Mouse (Mus musculus) embryonic facial prominence, embryonic 13.5 days (tissue): Measurements from ENCODE around the gene Atf5. TPM values are rescaled to one million over a fixed set of nuclear protein-coding genes. Genes with fewer than 3 reads are reported as not detected.
A peak's percentile ranks its signal among the peaks of the same experiment; 100 is the strongest.

Experiments
- ATAC-seq: fragments of 200-750 bp; cut with Nextera tagmentation; 2 replicates; pipeline ENCODE4 v1.8.0; 2017; ENCODE audit warnings: low read depth; ENCODE audit not compliant: insufficient number of reproducible peaks, insufficient read depth, low FRiP score, low TSS enrichment
- H3K27ac ChIP-seq: fragments of 300-500 bp; sonication (generic); 2 replicates; pipeline ENCODE4 v1.5.1; 2015; ENCODE audit warnings: moderate library complexity, mild to moderate bottlenecking, inconsistent platforms
- H3K27me3 ChIP-seq: fragments of 300-500 bp; sonication (generic); 2 replicates; pipeline ENCODE4 v1.6.1; 2015; ENCODE audit warnings: mild to moderate bottlenecking, inconsistent platforms
- H3K36me3 ChIP-seq: fragments of 300-500 bp; sonication (generic); 2 replicates; pipeline ENCODE4 v1.6.1; 2015; ENCODE audit warnings: mild to moderate bottlenecking, inconsistent platforms
- H3K4me1 ChIP-seq: fragments of 300-500 bp; sonication (generic); 2 replicates; pipeline ENCODE4 v1.6.1; 2015; ENCODE audit warnings: inconsistent platforms
- H3K4me2 ChIP-seq: fragments of 300-500 bp; sonication (generic); 2 replicates; pipeline ENCODE4 v1.6.1; 2015; ENCODE audit warnings: moderate library complexity, mild to moderate bottlenecking, inconsistent platforms
- H3K4me3 ChIP-seq: fragments of 300-500 bp; sonication (generic); 2 replicates; pipeline ENCODE4 v1.5.1; 2015; ENCODE audit warnings: mild to moderate bottlenecking, inconsistent platforms
- H3K9ac ChIP-seq: fragments of 300-500 bp; sonication (generic); 2 replicates; pipeline ENCODE4 v1.6.1; 2015; ENCODE audit warnings: mild to moderate bottlenecking, inconsistent platforms
- H3K9me3 ChIP-seq: fragments of 300-500 bp; sonication (generic); 2 replicates; pipeline ENCODE4 v1.6.1; 2016; ENCODE audit warnings: inconsistent platforms
- WGBS: fragments of 180-500 bp; shearing (Covaris S2); methylation state at CpG from one replicate; pipeline ENCODE4 v1.1.7; 2015; ENCODE audit warnings: mixed read lengths; 5-methylcytosine and 5-hydroxymethylcytosine counted together
- polyA plus RNA-seq: library from polyadenylated mRNA; unstranded; fragments of >200 nt; fragmentation: Nextera tagmentation; extraction: Ambion mirVana; gene quantifications from 2 replicates; pipeline ENCODE4 v1.2.1, GENCODE M21; 2015

Atf5 gene
- polyA plus RNA-seq, 1 experiment from 2014 or later: 6.4 TPM

- Histone ChIP-seq H3K36me3 (no peaks in the 10 kb centered on the region; the same call in 1 of the 2 replicates), H3K27me3 (no peaks in the 10 kb centered on the region), H3K9ac (peak overlapping the region; percentile 97), H3K4me2 (peak overlapping the region; percentile 73), H3K4me1 (peaks cover 58% of the 10 kb centered on the region), H3K27ac (peak overlapping the region; percentile 40), H3K4me3 (peak overlapping the region; percentile 73), H3K9me3 (no peaks in the 10 kb centered on the region)
- WGBS: 55% methylated on average over 2 of the region's 2 CpGs
- ATAC-seq: no peak
Observed at GRCm38 (mm10) chr7:44818164-44818563, 1.7 kb upstream of the Atf5 start.

- peak overlapping the region; percentile 97 for H3K9ac ChIP-seq
- H3K4me1 ChIP-seq: peaks cover 51% of the 10 kb centered on the region
- WGBS: 24% methylated on average over 3 of the region's 3 CpGs
- peaks cover 6% of the 10 kb centered on the region for H3K36me3 ChIP-seq
- H3K9me3 ChIP-seq: no peaks in the 10 kb centered on the region
- peak overlapping the region; percentile 73 for H3K4me3 ChIP-seq
- H3K4me2 ChIP-seq: peak overlapping the region; percentile 73
- 0 out of 2 replicates have a peak overlapping the region, but pooled peaks have one; percentile 96 for H3K27ac ChIP-seq
- no peaks in the 10 kb centered on the region for H3K27me3 ChIP-seq
- ATAC-seq: no peak
Observed at GRCm38 (mm10) chr7:44817441-44817840, 983 bp upstream of the Atf5 start.

- no peaks in the 10 kb centered on the region for H3K27me3 ChIP-seq
- H3K4me1 ChIP-seq: peaks cover 44% of the 10 kb centered on the region
- peak; percentile 93 for ATAC-seq
- under 1% methylated on average over 58 of the region's 62 CpGs for WGBS
- H3K27ac ChIP-seq: peak within 1 kb of the TSS; percentile 96
- H3K9ac ChIP-seq: peak within 1 kb of the TSS; percentile 97
- H3K36me3 ChIP-seq: peaks cover 20% of the 10 kb centered on the region
- peak within 1 kb of the TSS; percentile 73 for H3K4me3 ChIP-seq
- no peaks in the 10 kb centered on the region for H3K9me3 ChIP-seq
- peak within 1 kb of the TSS; percentile 73 for H3K4me2 ChIP-seq
Observed at GRCm38 (mm10) chr7:44815721-44816469, 563 bp downstream of the Atf5 start, which contains the start of the genes Nup62 and Il4i1. Gene Nup62 (plus strand): TSS chr7:44816088. Gene Il4i1 (plus strand): TSS chr7:44816387.

- H3K4me3 ChIP-seq: peak overlapping the region; percentile 73
- ATAC-seq: no peak
- H3K4me2 ChIP-seq: peak overlapping the region; percentile 73
- peak overlapping the region; percentile 96 for H3K27ac ChIP-seq
- no peaks in the 10 kb centered on the region for H3K27me3 ChIP-seq
- WGBS: 39% methylated on average over 14 of the region's 14 CpGs
- no peaks in the 10 kb centered on the region for H3K9me3 ChIP-seq
- peaks cover 22% of the 10 kb centered on the region for H3K36me3 ChIP-seq
- peaks cover 35% of the 10 kb centered on the region for H3K4me1 ChIP-seq
- H3K9ac ChIP-seq: peak overlapping the region; percentile 97
Observed at GRCm38 (mm10) chr7:44814952-44815553, 1.4 kb downstream of the Atf5 start.

- ATAC-seq: no peak
- Histone ChIP-seq H3K36me3 (peaks cover 22% of the 10 kb centered on the region), H3K9ac (no peak overlapping the region), H3K9me3 (no peaks in the 10 kb centered on the region), H3K27ac (no peak overlapping the region), H3K4me1 (peaks cover 29% of the 10 kb centered on the region), H3K4me3 (no peak overlapping the region), H3K4me2 (peak overlapping the region; percentile 73; the same call in 1 of the 2 replicates), H3K27me3 (no peaks in the 10 kb centered on the region)
- 89% methylated on average over 4 of the region's 4 CpGs for WGBS
Observed at GRCm38 (mm10) chr7:44814423-44814822, 2.0 kb downstream of the Atf5 start.

GRCm38 (mm10) chr7:44813985-44814384 is 2.5 kb downstream of the Atf5 start:
- H3K4me1 ChIP-seq: peaks cover 25% of the 10 kb centered on the region
- 0 out of 2 replicates have a peak overlapping the region, but pooled peaks have one; percentile 73 for H3K4me2 ChIP-seq
- 91% methylated on average over 3 of the region's 3 CpGs for WGBS
- peaks cover 22% of the 10 kb centered on the region for H3K36me3 ChIP-seq
- no peak for ATAC-seq
- no peak overlapping the region for H3K9ac ChIP-seq
- H3K9me3 ChIP-seq: no peaks in the 10 kb centered on the region
- H3K27ac ChIP-seq: no peak overlapping the region
- H3K27me3 ChIP-seq: no peaks in the 10 kb centered on the region
- H3K4me3 ChIP-seq: no peak overlapping the region

GRCm38 (mm10) chr7:44812651-44813325 is 3.7 kb downstream of the Atf5 start:
- Histone ChIP-seq H3K4me3 (no peak overlapping the region), H3K9me3 (no peaks in the 10 kb centered on the region), H3K4me1 (peaks cover 13% of the 10 kb centered on the region), H3K27me3 (no peaks in the 10 kb centered on the region), H3K36me3 (peaks cover 22% of the 10 kb centered on the region), H3K9ac (no peak overlapping the region), H3K27ac (no peak overlapping the region), H3K4me2 (no peak overlapping the region)
- 88% methylated on average over 20 of the region's 20 CpGs for WGBS
- no peak for ATAC-seq

GRCm38 (mm10) chr7:44810819-44811557 is 5.5 kb downstream of the Atf5 start:
- Histone ChIP-seq H3K4me3 (no peak overlapping the region), H3K4me1 (peaks cover 6% of the 10 kb centered on the region), H3K9ac (no peak overlapping the region), H3K27me3 (no peaks in the 10 kb centered on the region), H3K27ac (no peak overlapping the region), H3K9me3 (no peaks in the 10 kb centered on the region), H3K36me3 (peaks cover 22% of the 10 kb centered on the region), H3K4me2 (no peak overlapping the region)
- ATAC-seq: no peak
- WGBS: 86% methylated on average over 7 of the region's 7 CpGs

GRCm38 (mm10) chr7:44810365-44810764 is 6.1 kb downstream of the Atf5 start:
- ATAC-seq: no peak
- no peaks in the 10 kb centered on the region for H3K27me3 ChIP-seq
- no peak overlapping the region for H3K9ac ChIP-seq
- H3K9me3 ChIP-seq: no peaks in the 10 kb centered on the region
- peaks cover 22% of the 10 kb centered on the region for H3K36me3 ChIP-seq
- WGBS: 82% methylated on average over 4 of the region's 4 CpGs
- no peak overlapping the region for H3K27ac ChIP-seq
- no peak overlapping the region for H3K4me2 ChIP-seq
- peaks cover 6% of the 10 kb centered on the region for H3K4me1 ChIP-seq
- H3K4me3 ChIP-seq: no peak overlapping the region

GRCm38 (mm10) chr7:44809466-44809865 is 7.0 kb downstream of the Atf5 start:
- Histone ChIP-seq H3K4me2 (no peak overlapping the region), H3K4me3 (no peak overlapping the region), H3K27ac (no peak overlapping the region), H3K9ac (no peak overlapping the region), H3K4me1 (no peaks in the 10 kb centered on the region), H3K27me3 (no peaks in the 10 kb centered on the region), H3K36me3 (peaks cover 22% of the 10 kb centered on the region), H3K9me3 (no peaks in the 10 kb centered on the region)
- no peak for ATAC-seq
- 90% methylated on average over 3 of the region's 3 CpGs for WGBS

- H3K9ac ChIP-seq: no peak overlapping the region
- H3K9me3 ChIP-seq: no peaks in the 10 kb centered on the region
- no peaks in the 10 kb centered on the region for H3K27me3 ChIP-seq
- peaks cover 22% of the 10 kb centered on the region for H3K36me3 ChIP-seq
- no peak overlapping the region for H3K27ac ChIP-seq
- H3K4me2 ChIP-seq: no peak overlapping the region
- H3K4me3 ChIP-seq: no peak overlapping the region
- WGBS: 79% methylated on average over 2 of the region's 2 CpGs
- ATAC-seq: no peak
- no peaks in the 10 kb centered on the region for H3K4me1 ChIP-seq
Observed at GRCm38 (mm10) chr7:44808927-44809326, 7.5 kb downstream of the Atf5 start.
